Mouse (Mus musculus): ENCODE data around the gene Asns. TPM values are rescaled to one million over a fixed set of nuclear protein-coding genes. Genes with fewer than 3 reads are reported as not detected.
"Not testable (repeated sequence)": the region's sequence is repeated elsewhere in the genome, so short reads cannot be mapped to it uniquely, and the experiment has no call there.

Asns gene
- polyA plus RNA-seq, 1 experiment from 2014 or later: 51.5 TPM

DNA sequence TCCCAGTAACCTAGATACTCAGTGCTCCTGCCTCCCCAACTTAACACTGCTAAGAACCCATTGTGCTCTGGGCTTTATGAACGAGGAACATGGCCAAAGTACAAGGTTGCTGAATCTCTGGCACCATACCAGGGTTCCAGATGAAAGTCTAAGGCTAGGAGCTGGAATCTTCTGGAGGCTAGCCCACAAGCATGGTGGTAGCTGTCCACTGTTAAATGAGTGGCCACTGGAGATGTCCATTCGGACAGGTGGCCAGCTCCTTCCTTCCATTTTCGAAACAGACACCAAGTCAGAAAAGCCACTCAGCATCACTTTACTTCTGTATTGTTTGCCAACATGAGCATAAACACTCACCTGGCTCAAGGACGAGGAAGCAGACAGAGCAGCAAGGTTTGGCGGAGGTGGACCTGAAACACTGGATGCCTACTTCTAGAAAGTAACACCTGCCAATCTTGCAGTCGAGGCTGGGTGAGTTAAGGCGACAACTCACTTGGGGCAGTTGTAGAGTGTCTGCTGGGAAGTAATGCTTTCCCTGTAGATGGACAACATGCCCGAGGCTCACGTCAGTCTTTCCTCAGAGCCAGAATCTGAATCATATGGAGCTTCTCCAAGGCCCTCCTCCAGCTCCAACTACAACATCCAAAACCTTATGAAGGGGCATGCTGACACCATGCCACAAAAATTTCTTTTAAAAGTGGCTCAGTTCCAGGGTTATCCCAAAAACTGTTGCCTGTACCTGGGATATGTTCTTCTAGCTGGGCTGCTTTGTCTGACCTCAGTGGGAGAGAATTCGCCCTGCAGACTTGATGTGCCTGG lies 20.4 kb downstream of the Asns start:
- Histone ChIP-seq H3K9me3 (no peaks in the 10 kb centered on the region), H3K36me3 (peaks cover 6% of the 10 kb centered on the region; the same call in 1 of the 2 replicates), H3K27me3 (no peaks in the 10 kb centered on the region), H3K9ac (no peak overlapping the region), H3K4me3 (no peak overlapping the region), H3K27ac (no peak overlapping the region), H3K4me2 (no peak overlapping the region), H3K4me1 (no peaks in the 10 kb centered on the region)
- 87% methylated on average over 10 of the region's 10 CpGs for WGBS
- no peak for ATAC-seq (ENCODE audit: insufficient number of reproducible peaks, low FRiP score, low TSS enrichment, low read depth)

- no peak overlapping the region for H3K9ac ChIP-seq
- 66% methylated on average over 3 of the region's 3 CpGs for WGBS
- no peaks in the 10 kb centered on the region for H3K4me1 ChIP-seq
- H3K4me3 ChIP-seq: no peak overlapping the region
- no peaks in the 10 kb centered on the region for H3K27me3 ChIP-seq
- no peak for ATAC-seq (ENCODE audit: insufficient number of reproducible peaks, low FRiP score, low TSS enrichment, low read depth)
- H3K9me3 ChIP-seq: no peaks in the 10 kb centered on the region
- no peak overlapping the region for H3K4me2 ChIP-seq
- H3K36me3 ChIP-seq: peaks cover 6% of the 10 kb centered on the region; the same call in 1 of the 2 replicates
- no peak overlapping the region for H3K27ac ChIP-seq
Observed at GRCm38 (mm10) chr6:7671429-7671828, 21.6 kb downstream of the Asns start.

GRCm38 (mm10) chr6:7670588-7670987 lies 22.5 kb downstream of the Asns start:
- no peaks in the 10 kb centered on the region for H3K27me3 ChIP-seq
- H3K4me3 ChIP-seq: no peak overlapping the region
- WGBS: 55% methylated on average over 3 of the region's 3 CpGs
- peaks cover 6% of the 10 kb centered on the region; the same call in 1 of the 2 replicates for H3K36me3 ChIP-seq
- no peak overlapping the region for H3K9ac ChIP-seq
- no peaks in the 10 kb centered on the region for H3K9me3 ChIP-seq
- H3K4me1 ChIP-seq: no peaks in the 10 kb centered on the region
- H3K4me2 ChIP-seq: no peak overlapping the region
- H3K27ac ChIP-seq: no peak overlapping the region
- no peak for ATAC-seq (ENCODE audit: insufficient number of reproducible peaks, low FRiP score, low TSS enrichment, low read depth)

DNA sequence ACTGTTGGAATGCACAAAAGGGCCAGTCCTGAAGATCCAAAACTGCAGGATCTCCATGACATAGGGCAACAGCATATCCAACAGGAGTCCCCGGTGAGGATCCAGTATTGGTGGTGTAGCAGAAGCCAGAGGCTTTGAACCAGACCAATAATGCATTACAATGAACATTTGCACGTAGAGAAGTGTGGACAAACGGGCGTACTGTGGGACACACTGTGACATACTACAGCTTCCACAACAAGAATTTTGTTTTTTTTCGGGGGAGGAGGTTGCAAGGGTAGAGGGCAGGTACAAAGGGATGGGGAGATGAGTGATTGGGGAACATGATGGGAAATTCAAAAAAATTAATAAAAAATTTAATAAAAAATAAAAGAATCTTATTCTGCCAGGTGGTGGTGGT lies 23.3 kb downstream of the Asns start:
- Histone ChIP-seq H3K4me3 (no peak overlapping the region), H3K4me2 (no peak overlapping the region), H3K27me3 (no peaks in the 10 kb centered on the region), H3K36me3 (no peaks in the 10 kb centered on the region; the same call in 1 of the 2 replicates), H3K9me3 (no peaks in the 10 kb centered on the region), H3K27ac (no peak overlapping the region), H3K9ac (no peak overlapping the region), H3K4me1 (no peaks in the 10 kb centered on the region)
- WGBS: 86% methylated on average over 5 of the region's 5 CpGs
- ATAC-seq (ENCODE audit: insufficient number of reproducible peaks, low FRiP score, low TSS enrichment, low read depth): no peak; the same call in 1 of the 2 replicates

- Histone ChIP-seq H3K4me2 (no peak overlapping the region), H3K9me3 (no peaks in the 10 kb centered on the region), H3K27me3 (no peaks in the 10 kb centered on the region), H3K4me1 (no peaks in the 10 kb centered on the region), H3K27ac (no peak overlapping the region), H3K36me3 (no peaks in the 10 kb centered on the region), H3K4me3 (no peak overlapping the region), H3K9ac (no peak overlapping the region)
- no peak for ATAC-seq (ENCODE audit: insufficient number of reproducible peaks, low FRiP score, low TSS enrichment, low read depth)
- 88% methylated on average over 5 of the region's 5 CpGs for WGBS
Observed at GRCm38 (mm10) chr6:7668332-7668731, 24.7 kb downstream of the Asns start.

DNA sequence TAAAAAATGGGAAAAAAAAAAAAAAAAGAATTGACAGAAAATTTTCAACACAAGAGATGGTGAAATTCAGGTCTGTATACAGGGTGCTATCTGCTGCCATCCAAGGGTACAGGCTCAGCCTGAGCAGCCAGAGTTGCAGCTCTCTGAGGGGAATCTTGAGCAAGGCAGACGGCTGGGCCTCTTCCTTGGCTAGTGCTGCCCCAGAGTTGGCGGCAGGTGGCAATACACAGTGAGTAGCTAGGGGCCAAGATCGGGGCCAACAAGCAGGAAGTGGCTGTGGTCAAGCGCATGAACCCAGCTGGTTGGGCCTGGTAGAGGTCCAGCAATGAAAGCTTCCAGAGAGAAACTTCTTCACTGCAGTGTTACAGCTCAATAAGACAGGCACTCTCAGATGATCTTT lies 27.2 kb downstream of the Asns start:
- not testable (repeated sequence) for H3K36me3 ChIP-seq; H3K4me1 ChIP-seq; H3K27me3 ChIP-seq; H3K4me3 ChIP-seq; H3K4me2 ChIP-seq; H3K27ac ChIP-seq; ATAC-seq (ENCODE audit: insufficient number of reproducible peaks, low FRiP score, low TSS enrichment, low read depth); H3K9me3 ChIP-seq; H3K9ac ChIP-seq
- 87% methylated on average over 4 of the region's 4 CpGs for WGBS

DNA sequence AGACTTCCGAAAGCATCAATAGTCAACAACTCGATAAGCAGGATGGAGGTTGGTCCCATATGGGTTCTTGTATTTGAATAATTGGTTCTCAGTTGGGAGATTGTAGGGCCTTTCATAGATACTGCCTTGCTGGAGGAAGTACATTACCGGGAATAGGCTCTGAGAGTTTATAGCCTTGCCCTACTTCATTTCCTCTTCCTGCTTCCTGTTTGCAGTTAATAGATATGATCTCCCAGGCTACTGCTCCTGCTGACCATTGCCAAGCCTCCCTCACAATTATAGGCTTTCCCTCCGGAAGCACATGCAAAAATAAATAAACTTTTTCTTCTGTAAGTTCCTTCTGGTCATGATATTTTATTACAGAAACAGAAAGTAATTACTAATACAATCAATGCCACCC lies 31.6 kb downstream of the Asns start:
- no peaks in the 10 kb centered on the region for H3K27me3 ChIP-seq
- H3K4me3 ChIP-seq: no peak overlapping the region
- 62% methylated on average over 4 of the region's 4 CpGs for WGBS
- H3K36me3 ChIP-seq: no peaks in the 10 kb centered on the region
- no peaks in the 10 kb centered on the region for H3K9me3 ChIP-seq
- no peak overlapping the region for H3K4me2 ChIP-seq
- ATAC-seq (ENCODE audit: insufficient number of reproducible peaks, low FRiP score, low TSS enrichment, low read depth): no peak
- no peak overlapping the region for H3K27ac ChIP-seq
- no peak overlapping the region for H3K9ac ChIP-seq
- H3K4me1 ChIP-seq: no peaks in the 10 kb centered on the region

DNA sequence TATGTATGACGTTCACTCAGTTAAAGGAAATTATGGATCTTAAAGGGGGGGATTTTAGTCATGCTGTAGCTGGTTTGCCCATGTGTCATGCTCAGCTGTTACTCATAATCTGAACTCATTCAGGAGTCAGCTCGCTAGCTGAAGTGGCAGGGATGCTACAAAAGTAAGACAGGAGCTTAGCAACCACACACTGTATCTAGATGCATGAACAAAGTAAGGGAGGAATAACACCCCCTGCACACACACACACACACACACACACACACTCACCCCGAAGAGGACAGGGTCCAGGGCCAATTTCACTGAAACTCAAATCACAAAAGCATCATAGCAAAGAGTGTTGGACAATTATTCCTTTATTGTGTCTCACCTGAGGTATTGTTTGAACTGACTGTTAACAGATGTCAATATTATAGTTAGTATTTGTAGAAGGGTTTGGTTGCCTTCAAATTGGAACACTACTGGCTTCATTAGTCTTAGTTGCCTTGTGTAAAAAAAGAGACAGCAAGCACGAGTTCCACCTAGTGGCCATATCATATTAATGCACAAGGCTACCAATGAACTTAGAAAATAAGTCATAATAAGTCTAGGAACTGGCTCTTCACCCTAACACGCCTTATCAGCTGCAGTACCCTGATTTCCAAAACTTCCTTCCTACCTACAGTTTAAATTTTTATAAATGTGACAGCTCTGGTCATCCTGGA lies 32.5 kb downstream of the Asns start:
- Histone ChIP-seq H3K9ac (no peak overlapping the region), H3K27me3 (no peaks in the 10 kb centered on the region), H3K27ac (no peak overlapping the region), H3K4me2 (no peak overlapping the region), H3K4me1 (no peaks in the 10 kb centered on the region), H3K36me3 (no peaks in the 10 kb centered on the region), H3K4me3 (no peak overlapping the region), H3K9me3 (no peaks in the 10 kb centered on the region)
- 58% methylated on average over 5 of the region's 5 CpGs for WGBS
- ATAC-seq (ENCODE audit: insufficient number of reproducible peaks, low FRiP score, low TSS enrichment, low read depth): no peak

GRCm38 (mm10) chr6:7656601-7657000 lies 36.5 kb downstream of the Asns start:
- Histone ChIP-seq H3K27me3 (no peaks in the 10 kb centered on the region), H3K27ac (no peak overlapping the region), H3K9ac (no peak overlapping the region), H3K4me3 (no peak overlapping the region), H3K4me2 (no peak overlapping the region), H3K36me3 (no peaks in the 10 kb centered on the region), H3K4me1 (no peaks in the 10 kb centered on the region), H3K9me3 (no peaks in the 10 kb centered on the region)
- WGBS: 79% methylated on average over 1 of the region's 1 CpGs
- no peak for ATAC-seq (ENCODE audit: insufficient number of reproducible peaks, low FRiP score, low TSS enrichment, low read depth)

GRCm38 (mm10) chr6:7648458-7648857 lies 44.6 kb downstream of the Asns start:
- Histone ChIP-seq H3K9me3 (no peaks in the 10 kb centered on the region), H3K9ac (no peak overlapping the region), H3K27ac (no peak overlapping the region), H3K4me3 (no peak overlapping the region), H3K4me1 (no peaks in the 10 kb centered on the region), H3K27me3 (no peaks in the 10 kb centered on the region), H3K4me2 (no peak overlapping the region), H3K36me3 (no peaks in the 10 kb centered on the region)
- no peak for ATAC-seq (ENCODE audit: insufficient number of reproducible peaks, low FRiP score, low TSS enrichment, low read depth)

Measured in limb, embryonic 15.5 days (tissue).